Mouse (Mus musculus): ENCODE results near the gene Scnn1a. TPM values are rescaled to one million over a fixed set of nuclear protein-coding genes. Genes with fewer than 3 reads are reported as not detected.

Gene Scnn1a
- polyA plus RNA-seq, 1 experiment from 2014 or later = 1.1 TPM

DNA sequence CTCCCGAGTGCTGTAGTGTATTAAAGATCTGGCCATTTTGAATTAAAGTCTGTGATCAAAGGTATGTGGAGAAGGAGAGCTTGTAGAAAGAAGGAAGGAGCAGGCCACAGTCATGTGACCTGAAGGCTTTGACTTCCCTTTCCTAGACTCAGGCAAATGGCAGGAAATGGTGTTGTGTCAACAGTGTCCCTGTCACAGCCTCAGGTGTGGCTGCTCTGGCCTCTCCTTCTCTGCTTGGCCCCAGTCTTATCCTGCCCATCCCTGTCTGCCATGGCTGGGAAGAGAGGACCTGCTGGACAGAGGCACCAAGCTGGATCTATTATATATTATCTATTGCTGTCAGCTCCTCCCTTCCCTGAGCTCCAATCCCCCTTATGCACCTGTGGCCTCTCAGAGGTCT lies 25.2 kb downstream of the Scnn1a start:
- no peak overlapping the region for H3K4me3 ChIP-seq (ENCODE audit: low read depth, low read length)
- ATAC-seq = no peak
- WGBS = 71% methylated on average over 1 of the region's 1 CpGs

DNA sequence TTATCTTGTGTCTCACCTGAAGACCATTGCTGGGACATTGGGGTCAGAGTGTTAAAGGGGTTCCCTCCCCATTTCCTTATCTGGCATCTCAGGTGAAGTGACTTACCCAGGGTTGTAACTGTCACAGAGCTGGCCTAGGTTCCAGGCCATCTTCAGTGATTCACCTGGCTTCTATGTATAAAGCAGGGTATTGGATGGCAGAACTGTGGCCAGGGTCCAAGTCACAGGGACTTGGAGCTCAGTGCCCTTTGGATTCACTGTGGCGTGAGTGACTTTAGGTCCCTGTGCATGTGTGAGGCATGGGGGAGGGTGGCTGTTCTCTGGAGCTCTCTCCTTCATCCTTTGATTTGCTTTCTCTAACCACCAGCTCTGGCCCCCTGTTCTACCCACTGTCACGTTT lies 25.6 kb downstream of the Scnn1a start:
- Histone ChIP-seq H3K4me2 (ENCODE audit: low read length) (no peak overlapping the region), H3K9ac (ENCODE audit: low read depth, low read length) (no peak overlapping the region), H3K4me3 (ENCODE audit: low read depth, low read length) (no peak overlapping the region), H3K4me1 (ENCODE audit: control insufficient read depth, insufficient read depth, low read length) (peaks cover 10% of the 10 kb centered on the region), H3K27ac (ENCODE audit: low read length) (no peak overlapping the region), H3K9me3 (replicated peaks; ENCODE audit: control insufficient read depth, low read length, poor library complexity, severe bottlenecking) (no peaks in the 10 kb centered on the region), H3K36me3 (ENCODE audit: control insufficient read depth, insufficient read depth, low read length) (no peaks in the 10 kb centered on the region), H3K27me3 (ENCODE audit: control insufficient read depth, insufficient read depth, low read depth, low read length) (no peaks in the 10 kb centered on the region)
- WGBS = 66% methylated on average over 2 of the region's 2 CpGs
- ATAC-seq = no peak

More for the DNA sequence above, 25.2 kb downstream of the Scnn1a start:
- H3K27me3 ChIP-seq (ENCODE audit: control insufficient read depth, insufficient read depth, low read depth, low read length) = no peaks in the 10 kb centered on the region
- no peaks in the 10 kb centered on the region for H3K36me3 ChIP-seq (ENCODE audit: control insufficient read depth, insufficient read depth, low read length)
- no peak overlapping the region for H3K27ac ChIP-seq (ENCODE audit: low read length)
- H3K9me3 ChIP-seq (replicated peaks; ENCODE audit: control insufficient read depth, low read length, poor library complexity, severe bottlenecking) = no peaks in the 10 kb centered on the region
- H3K4me2 ChIP-seq (ENCODE audit: low read length) = no peak overlapping the region
- no peak overlapping the region for H3K9ac ChIP-seq (ENCODE audit: low read depth, low read length)
- H3K4me1 ChIP-seq (ENCODE audit: control insufficient read depth, insufficient read depth, low read length) = peaks cover 10% of the 10 kb centered on the region

DNA sequence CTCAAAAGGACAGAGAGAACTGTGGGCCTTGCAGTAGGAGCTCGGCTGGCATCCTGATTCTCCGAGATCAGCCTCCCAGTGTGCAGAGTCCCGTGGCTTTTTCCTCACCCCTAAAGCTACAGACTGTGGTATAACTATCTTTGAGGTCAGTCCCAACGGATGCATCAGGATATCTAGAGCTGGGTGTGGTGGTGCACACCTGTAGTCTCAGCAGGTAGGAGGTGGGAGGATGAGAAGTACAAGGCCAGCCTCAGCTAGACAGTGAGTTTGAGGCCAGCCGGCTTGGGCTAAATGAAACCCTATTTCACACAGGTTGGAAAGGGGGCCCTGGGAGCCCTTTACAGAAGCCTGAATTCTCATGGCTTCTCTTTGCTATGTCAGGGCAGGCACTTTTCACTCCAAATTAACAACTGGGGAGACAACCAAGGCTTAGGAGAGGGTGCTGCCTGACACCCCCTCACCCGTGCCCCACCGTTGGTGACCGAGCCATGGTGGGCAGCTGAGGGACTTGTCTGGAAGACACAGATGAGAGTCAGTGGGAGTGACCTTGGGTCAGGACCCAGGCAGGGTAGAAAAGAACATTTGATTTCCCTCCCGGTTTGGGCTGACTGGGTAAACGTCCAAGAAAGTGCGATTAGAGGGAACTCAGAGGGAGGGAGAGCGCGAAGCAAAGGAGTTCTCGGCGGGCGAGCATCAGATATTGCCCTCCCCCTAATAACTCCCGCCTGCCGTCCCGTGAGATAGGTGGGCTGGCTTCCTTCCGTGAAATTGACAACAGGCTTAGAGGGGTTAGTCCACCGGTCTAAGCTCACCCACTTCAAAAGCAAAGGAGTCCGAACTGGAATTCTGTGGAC lies 28.5 kb downstream of the Scnn1a start, which contains the start of gene Tnfrsf1a:
Gene Tnfrsf1a, plus strand, starts transcription at position 642 of the 854 bp plus-strand sequence.
- 0 out of 2 replicates have a peak, but pooled peaks have one; percentile 22 for ATAC-seq
- no peak within 1 kb of the TSS for H3K27ac ChIP-seq (ENCODE audit: low read length)
- peak within 1 kb of the TSS; percentile 36 for H3K4me3 ChIP-seq (ENCODE audit: low read depth, low read length)

DNA sequence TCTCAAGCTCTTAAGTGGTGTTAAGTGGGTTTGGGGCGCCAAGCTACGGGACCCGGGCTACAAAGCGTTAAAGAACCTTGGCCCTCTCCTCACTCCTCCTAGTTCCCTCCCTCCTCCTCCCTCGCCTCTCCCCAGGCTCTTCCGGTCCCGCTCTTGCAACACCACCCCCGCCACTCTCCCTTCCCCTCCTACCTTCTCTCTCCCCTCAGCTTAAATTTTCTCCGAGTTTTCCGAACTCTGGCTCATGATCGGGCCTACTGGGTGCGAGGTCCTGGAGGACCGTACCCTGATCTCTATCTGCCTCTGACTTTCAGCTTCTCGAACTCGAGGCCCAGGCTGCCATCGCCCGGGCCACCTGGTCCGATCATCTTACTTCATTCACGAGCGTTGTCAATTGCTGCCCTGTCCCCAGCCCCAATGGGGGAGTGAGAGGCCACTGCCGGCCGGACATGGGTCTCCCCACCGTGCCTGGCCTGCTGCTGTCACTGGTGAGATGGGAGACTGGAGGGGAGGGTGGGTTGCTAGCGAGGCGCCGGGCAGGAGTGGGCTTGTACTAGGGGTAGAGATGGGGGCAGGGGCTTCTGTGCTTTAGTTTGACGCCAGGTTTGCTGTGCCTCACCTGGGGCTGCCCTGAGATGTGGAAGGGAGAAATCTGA lies 29.2 kb downstream of the Scnn1a start:
- H3K9ac ChIP-seq (ENCODE audit: low read depth, low read length) = peak overlapping the region; percentile 49
- no peaks in the 10 kb centered on the region for H3K36me3 ChIP-seq (ENCODE audit: control insufficient read depth, insufficient read depth, low read length)
- peak overlapping the region; percentile 36 for H3K4me3 ChIP-seq (ENCODE audit: low read depth, low read length)
- H3K4me2 ChIP-seq (ENCODE audit: low read length) = peak overlapping the region; percentile 60
- H3K27me3 ChIP-seq (ENCODE audit: control insufficient read depth, insufficient read depth, low read depth, low read length) = no peaks in the 10 kb centered on the region
- under 1% methylated on average over 27 of the region's 27 CpGs for WGBS
- H3K27ac ChIP-seq (ENCODE audit: low read length) = no peak overlapping the region
- H3K4me1 ChIP-seq (ENCODE audit: control insufficient read depth, insufficient read depth, low read length) = peaks cover 13% of the 10 kb centered on the region
- H3K9me3 ChIP-seq (replicated peaks; ENCODE audit: control insufficient read depth, low read length, poor library complexity, severe bottlenecking) = no peaks in the 10 kb centered on the region
- ATAC-seq = 0 out of 2 replicates have a peak, but pooled peaks have one; percentile 30

More for the DNA sequence above, 28.5 kb downstream of the Scnn1a start, which contains the start of gene Tnfrsf1a:
- WGBS = 6% methylated on average over 22 of the region's 22 CpGs
- Histone ChIP-seq H3K9ac (ENCODE audit: low read depth, low read length) (peak within 1 kb of the TSS; percentile 49), H3K36me3 (ENCODE audit: control insufficient read depth, insufficient read depth, low read length) (no peaks in the 10 kb centered on the region), H3K27me3 (ENCODE audit: control insufficient read depth, insufficient read depth, low read depth, low read length) (no peaks in the 10 kb centered on the region), H3K4me1 (ENCODE audit: control insufficient read depth, insufficient read depth, low read length) (peaks cover 10% of the 10 kb centered on the region), H3K9me3 (replicated peaks; ENCODE audit: control insufficient read depth, low read length, poor library complexity, severe bottlenecking) (no peaks in the 10 kb centered on the region), H3K4me2 (ENCODE audit: low read length) (peak within 1 kb of the TSS; percentile 60)

DNA sequence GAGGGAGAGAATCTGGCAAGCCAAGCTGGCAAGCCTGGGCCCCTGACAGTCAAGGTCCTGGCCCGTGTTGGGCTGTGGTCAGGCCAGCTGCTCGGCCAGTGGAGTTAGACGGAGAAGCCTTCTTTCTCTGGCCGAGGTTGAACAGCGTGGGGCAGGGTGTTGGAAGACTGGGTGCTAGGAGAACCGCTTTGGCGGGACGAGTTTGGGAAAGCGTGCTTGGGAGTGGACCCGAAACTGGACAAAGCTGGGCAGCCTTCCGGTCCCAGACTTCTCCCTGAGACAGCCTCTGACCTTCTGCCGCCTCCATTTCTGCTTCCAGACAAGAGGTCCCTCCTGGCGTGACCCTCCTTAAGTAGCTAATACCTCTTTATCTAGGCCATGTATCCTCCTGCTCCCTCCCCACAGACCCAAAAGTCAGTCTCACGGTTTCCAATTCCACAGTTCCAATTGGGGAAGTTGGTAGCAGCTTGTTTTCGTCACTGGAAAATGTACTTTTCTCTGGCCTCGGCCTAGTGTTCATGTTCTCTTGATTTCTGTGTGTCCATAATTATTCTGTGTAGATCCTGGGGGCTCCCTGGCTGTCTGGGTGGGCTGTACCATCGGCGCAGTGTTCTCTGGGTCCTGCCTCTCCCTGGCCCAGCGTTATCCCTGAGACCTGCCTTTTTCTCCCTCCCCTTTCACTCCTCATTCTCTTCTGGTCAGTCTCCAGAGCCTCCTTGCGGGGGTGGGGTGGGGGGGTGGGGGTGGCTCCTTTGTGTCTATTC lies 30.0 kb downstream of the Scnn1a start:
- peak overlapping the region; percentile 27; the same call in 1 of the 2 replicates for H3K9ac ChIP-seq (ENCODE audit: low read depth, low read length)
- no peaks in the 10 kb centered on the region for H3K27me3 ChIP-seq (ENCODE audit: control insufficient read depth, insufficient read depth, low read depth, low read length)
- 10% methylated on average over 20 of the region's 20 CpGs for WGBS
- H3K4me1 ChIP-seq (ENCODE audit: control insufficient read depth, insufficient read depth, low read length) = peaks cover 20% of the 10 kb centered on the region
- peak overlapping the region; percentile 60 for H3K4me2 ChIP-seq (ENCODE audit: low read length)
- H3K4me3 ChIP-seq (ENCODE audit: low read depth, low read length) = peak overlapping the region; percentile 36
- no peaks in the 10 kb centered on the region for H3K9me3 ChIP-seq (replicated peaks; ENCODE audit: control insufficient read depth, low read length, poor library complexity, severe bottlenecking)
- H3K27ac ChIP-seq (ENCODE audit: low read length) = no peak overlapping the region
- no peaks in the 10 kb centered on the region for H3K36me3 ChIP-seq (ENCODE audit: control insufficient read depth, insufficient read depth, low read length)
- ATAC-seq = 0 out of 2 replicates have a peak, but pooled peaks have one; percentile 6

DNA sequence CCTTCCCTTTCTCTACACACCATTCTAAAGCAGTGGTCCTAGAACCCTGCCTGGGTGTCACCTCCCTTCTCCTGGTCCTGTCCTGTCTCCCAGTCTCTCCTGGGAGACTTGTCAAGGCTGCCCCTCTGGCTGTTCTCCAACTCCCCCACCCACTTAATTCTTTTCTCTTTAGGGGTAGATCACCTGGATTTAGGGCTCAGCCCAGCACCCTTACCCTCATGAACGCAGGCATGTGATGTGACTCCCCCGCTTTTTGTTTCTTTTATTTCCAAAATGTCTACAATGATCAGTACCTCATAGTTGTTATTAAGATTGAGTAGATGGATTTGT lies 30.5 kb downstream of the Scnn1a start:
- H3K4me3 ChIP-seq (ENCODE audit: low read depth, low read length) = no peak overlapping the region
- 87% methylated on average over 2 of the region's 2 CpGs for WGBS

DNA sequence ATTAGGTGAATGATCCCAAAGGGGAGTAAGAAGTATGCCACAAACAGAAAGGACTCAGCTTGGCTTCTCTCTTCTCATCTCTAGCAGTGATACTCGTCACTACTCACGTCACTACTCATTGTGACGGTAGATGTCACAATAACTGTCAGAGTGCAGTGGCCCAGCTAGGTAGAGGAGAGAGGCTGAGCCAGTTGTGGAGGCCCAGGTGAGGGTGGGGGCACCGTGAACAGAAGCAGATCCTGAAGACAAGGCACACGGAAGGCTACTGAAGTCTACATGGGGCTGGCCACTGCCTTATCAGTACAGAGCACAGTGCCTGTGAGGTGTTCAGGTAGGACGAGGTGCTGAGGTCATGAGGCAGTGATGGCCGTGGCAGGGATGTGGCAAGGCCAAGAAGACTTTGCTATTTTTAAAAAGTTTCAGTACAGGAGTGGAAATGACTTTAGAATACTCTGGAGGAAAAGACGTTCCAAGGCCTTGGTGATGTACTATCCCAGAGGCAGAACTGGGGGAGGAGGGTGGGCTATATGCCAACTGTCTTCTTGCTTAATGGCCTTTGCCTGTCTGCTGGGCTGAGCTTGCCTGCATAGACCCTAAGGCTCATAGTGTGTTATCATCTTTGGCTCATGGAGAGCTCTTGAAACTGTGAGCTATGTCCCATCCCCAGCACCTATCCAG lies 31.0 kb downstream of the Scnn1a start:
- 74% methylated on average over 8 of the region's 8 CpGs for WGBS
- ATAC-seq = no peak
- Histone ChIP-seq H3K27ac (ENCODE audit: low read length) (no peak overlapping the region), H3K27me3 (ENCODE audit: control insufficient read depth, insufficient read depth, low read depth, low read length) (no peaks in the 10 kb centered on the region), H3K4me3 (ENCODE audit: low read depth, low read length) (no peak overlapping the region), H3K4me2 (ENCODE audit: low read length) (no peak overlapping the region), H3K4me1 (ENCODE audit: control insufficient read depth, insufficient read depth, low read length) (peaks cover 23% of the 10 kb centered on the region), H3K9me3 (replicated peaks; ENCODE audit: control insufficient read depth, low read length, poor library complexity, severe bottlenecking) (no peaks in the 10 kb centered on the region), H3K9ac (ENCODE audit: low read depth, low read length) (no peak overlapping the region), H3K36me3 (ENCODE audit: control insufficient read depth, insufficient read depth, low read length) (no peaks in the 10 kb centered on the region)

More for the DNA sequence above, 30.5 kb downstream of the Scnn1a start:
- no peaks in the 10 kb centered on the region for H3K36me3 ChIP-seq (ENCODE audit: control insufficient read depth, insufficient read depth, low read length)
- no peak for ATAC-seq
- H3K4me1 ChIP-seq (ENCODE audit: control insufficient read depth, insufficient read depth, low read length) = peaks cover 23% of the 10 kb centered on the region
- H3K27me3 ChIP-seq (ENCODE audit: control insufficient read depth, insufficient read depth, low read depth, low read length) = no peaks in the 10 kb centered on the region
- H3K4me2 ChIP-seq (ENCODE audit: low read length) = no peak overlapping the region; the same call in 1 of the 2 replicates
- H3K9ac ChIP-seq (ENCODE audit: low read depth, low read length) = no peak overlapping the region
- no peaks in the 10 kb centered on the region for H3K9me3 ChIP-seq (replicated peaks; ENCODE audit: control insufficient read depth, low read length, poor library complexity, severe bottlenecking)
- H3K27ac ChIP-seq (ENCODE audit: low read length) = no peak overlapping the region

DNA sequence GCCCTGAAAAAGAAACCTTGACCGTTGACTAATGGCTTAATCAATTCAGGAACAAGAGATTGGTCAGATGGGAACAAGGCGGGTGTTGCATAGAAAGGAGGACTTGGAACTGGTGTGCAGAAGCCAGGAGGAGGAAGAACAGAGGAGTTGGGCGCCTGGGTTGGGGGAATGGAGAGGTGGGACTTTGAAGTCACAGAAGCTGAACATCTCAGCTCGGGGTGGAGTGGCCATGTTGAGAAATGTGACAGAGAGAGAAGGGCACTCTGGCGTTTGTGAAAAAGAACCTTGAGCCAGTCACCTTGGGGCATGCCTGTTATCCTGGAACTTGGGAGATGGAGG lies 31.6 kb downstream of the Scnn1a start:
- Histone ChIP-seq H3K9me3 (replicated peaks; ENCODE audit: control insufficient read depth, low read length, poor library complexity, severe bottlenecking) (no peaks in the 10 kb centered on the region), H3K4me2 (ENCODE audit: low read length) (no peak overlapping the region), H3K27me3 (ENCODE audit: control insufficient read depth, insufficient read depth, low read depth, low read length) (no peaks in the 10 kb centered on the region), H3K27ac (ENCODE audit: low read length) (no peak overlapping the region), H3K4me3 (ENCODE audit: low read depth, low read length) (no peak overlapping the region), H3K4me1 (ENCODE audit: control insufficient read depth, insufficient read depth, low read length) (peaks cover 23% of the 10 kb centered on the region), H3K9ac (ENCODE audit: low read depth, low read length) (no peak overlapping the region), H3K36me3 (ENCODE audit: control insufficient read depth, insufficient read depth, low read length) (no peaks in the 10 kb centered on the region)
- no peak for ATAC-seq
- 69% methylated on average over 5 of the region's 5 CpGs for WGBS
